Mouse (Mus musculus) large intestine, adult 2 months (tissue): Measurements from ENCODE around the gene Gm49405. TPM values are rescaled to one million over a fixed set of nuclear protein-coding genes. Genes with fewer than 3 reads are reported as not detected.
A peak's percentile ranks its signal among the peaks of the same experiment; 100 is the strongest.
"Not testable (repeated sequence)": the region's sequence is repeated elsewhere in the genome, so short reads cannot be mapped to it uniquely, and the experiment has no call there.

Experiments used
- DNase-seq: peaks from one replicate; pipeline ENCODE4 v3.0.0-alpha.2; 2012; ENCODE audit warnings: low read depth, low spot score
- WGBS: fragments of 180-500 bp; shearing (Covaris S2); methylation state at CpG from one replicate; pipeline ENCODE4 v1.1.7; 2018; 5-methylcytosine and 5-hydroxymethylcytosine counted together
- polyA plus RNA-seq: library from polyadenylated mRNA; depleted of rRNA; stranded (reverse); fragments of >200 nt; gene quantifications from 2 replicates; pipeline ENCODE4 v1.2.3, GENCODE M21; 2012; rRNA removed

Gene Gm49405
- polyA plus RNA-seq, 1 experiment, result 1.0 TPM

DNA sequence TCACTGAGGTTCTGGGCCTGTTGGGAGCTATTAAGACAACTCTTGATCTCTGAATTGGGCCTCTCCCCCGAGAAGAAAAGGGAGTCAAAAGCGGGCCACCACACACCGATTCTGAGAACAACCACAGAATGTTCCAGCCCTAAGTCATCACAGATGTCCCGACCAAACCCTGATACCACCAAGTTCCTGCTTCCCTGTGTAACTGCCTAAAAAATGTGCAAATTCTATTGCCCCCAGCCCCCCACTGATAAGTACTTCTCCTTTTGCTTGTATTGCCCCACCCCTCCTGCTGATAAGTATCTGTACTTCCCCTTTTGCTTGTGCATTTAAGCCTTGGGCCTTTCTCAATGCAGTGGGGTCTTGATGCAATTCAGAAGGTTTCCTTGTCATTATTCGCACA, 43.7 kb downstream of the Gm49405 start:
- DNase-seq, result not testable (repeated sequence)
- 88% methylated on average over 5 of the region's 5 CpGs for WGBS

GRCm38 (mm10) chr19:4045966-4046865, 45.8 kb downstream of the Gm49405 start, which contains the start of gene Gstp2:
Gstp2 (minus strand) TSS chr19:4046023.
- DNase-seq, result peak; percentile 94
- 11% methylated on average over 16 of the region's 16 CpGs for WGBS

GRCm38 (mm10) chr19:4046866-4047254, 46.4 kb downstream of the Gm49405 start:
- peak; percentile 89 for DNase-seq
- 32% methylated on average over 8 of the region's 8 CpGs for WGBS

GRCm38 (mm10) chr19:4047859-4048258, 47.4 kb downstream of the Gm49405 start:
- 19% methylated on average over 4 of the region's 4 CpGs for WGBS
- DNase-seq, result no peak

- 80% methylated on average over 5 of the region's 5 CpGs for WGBS
These were observed 48.6 kb downstream of the Gm49405 start for GRCm38 (mm10) chr19:4049069-4049468.

GRCm38 (mm10) chr19:4051016-4051415, 50.6 kb downstream of the Gm49405 start:
- no peak for DNase-seq
- WGBS, result 97% methylated on average over 5 of the region's 5 CpGs

More at GRCm38 (mm10) chr19:4049069-4049468, 48.6 kb downstream of the Gm49405 start:
- not testable (repeated sequence) for DNase-seq

DNA sequence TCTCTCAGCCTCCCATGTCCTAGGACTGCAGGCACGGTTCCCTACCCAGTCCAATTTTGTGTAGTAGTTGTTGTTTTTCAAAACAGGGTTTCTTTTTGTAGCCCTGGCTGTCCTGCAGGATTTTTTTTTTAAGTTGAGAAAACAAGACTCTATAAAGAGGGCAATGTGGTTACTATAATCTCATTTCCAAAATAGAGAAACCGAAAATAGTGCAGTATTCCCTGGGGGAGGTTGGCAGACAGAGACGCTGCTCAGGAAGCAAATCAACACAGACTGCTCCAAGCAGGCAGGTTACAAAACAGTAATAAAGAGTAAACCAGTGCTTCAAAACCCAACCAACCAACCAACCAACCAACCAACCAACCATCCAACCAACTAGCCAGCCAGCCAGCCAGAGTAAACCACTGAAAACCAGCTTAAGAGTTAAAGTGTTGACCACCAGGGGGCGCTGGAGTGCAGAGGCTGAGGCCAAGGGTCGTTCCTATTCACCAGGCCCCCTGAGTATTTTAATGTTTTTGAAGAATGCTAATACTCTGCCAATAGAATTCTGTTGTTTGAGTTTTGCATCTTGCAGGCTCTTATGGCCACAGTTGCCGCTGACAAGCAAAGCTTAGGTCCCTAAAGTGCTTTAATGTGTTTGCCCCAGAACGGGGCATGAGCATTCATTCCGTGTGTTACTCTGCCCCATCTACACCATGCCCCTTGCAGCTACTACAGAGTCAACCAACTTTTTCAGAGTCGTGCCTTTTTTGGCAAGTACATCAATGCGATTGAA, 51.5 kb downstream of the Gm49405 start:
- DNase-seq, result no peak
- WGBS, result 55% methylated on average over 10 of the region's 10 CpGs

DNA sequence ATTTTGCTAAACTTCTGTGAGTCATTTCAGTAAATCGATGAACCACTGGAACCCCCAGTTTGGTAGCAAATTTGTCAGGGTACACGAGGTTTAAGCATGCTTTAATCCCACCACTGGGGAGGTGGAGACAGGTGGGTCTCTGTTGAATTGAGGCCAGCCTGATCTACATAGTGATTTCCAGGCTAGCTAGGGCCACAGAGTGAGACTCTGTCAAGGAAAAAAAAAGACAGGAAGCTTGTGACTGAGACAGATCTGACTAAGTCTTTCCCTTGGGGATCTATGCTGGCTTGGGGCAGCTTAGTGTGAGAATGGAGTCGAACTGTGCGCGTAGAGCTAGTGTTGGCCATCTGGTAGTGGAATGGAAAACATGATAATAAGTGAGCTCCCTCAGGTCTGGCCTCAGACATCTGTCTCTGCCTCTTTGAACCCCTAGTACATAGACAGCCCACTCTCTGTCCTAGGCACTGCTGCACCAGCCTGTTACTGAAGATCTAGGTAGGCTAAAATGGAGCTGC, 52.1 kb downstream of the Gm49405 start:
- no peak for DNase-seq
- 70% methylated on average over 5 of the region's 5 CpGs for WGBS

GRCm38 (mm10) chr19:4054613-4055012, 54.2 kb downstream of the Gm49405 start:
- WGBS, result 87% methylated on average over 5 of the region's 5 CpGs
- no peak for DNase-seq

Other genes with a start within 250 kb of the Gm49405 start
- gene Kmt5b, start 233.2 kb upstream of the Gm49405 start, polyA plus RNA-seq, result 9.9 and 15.8 TPM in 2 replicates
- 49.1 and 75.4 TPM in 2 replicates for gene Chka, start 148.9 kb upstream of the Gm49405 start, polyA plus RNA-seq
- 164 and 198 TPM in 2 replicates for gene Tcirg1, start 93.5 kb upstream of the Gm49405 start, polyA plus RNA-seq
- 417 TPM in 2 replicates for gene Ndufs8, start 87.9 kb upstream of the Gm49405 start, polyA plus RNA-seq
- gene Aldh3b1, start 70.8 kb upstream of the Gm49405 start, polyA plus RNA-seq, result 21.4 and 45.1 TPM in 2 replicates
- 123 and 160 TPM in 2 replicates for gene Unc93b1, start 65.4 kb upstream of the Gm49405 start, polyA plus RNA-seq
- gene Aldh3b3, start 42.0 kb upstream of the Gm49405 start, polyA plus RNA-seq, result 0.16 and 0.95 TPM in 2 replicates
- 1.3 and 2.0 TPM in 2 replicates for gene Aldh3b2, start 28.3 kb upstream of the Gm49405 start, polyA plus RNA-seq
- gene Acy3, start 14.1 kb upstream of the Gm49405 start, polyA plus RNA-seq, result 42.5 and 88.2 TPM in 2 replicates
- not detected in 2 replicates for gene Tbx10, start 7.9 kb upstream of the Gm49405 start, polyA plus RNA-seq
- 7.7 and 10.5 TPM in 2 replicates for gene Nudt8, start within 50 bp of the Gm49405 start, polyA plus RNA-seq
- gene Doc2g, start 2.7 kb downstream of the Gm49405 start, polyA plus RNA-seq, result 6.8 and 7.3 TPM in 2 replicates
- gene Ndufv1, start 12.2 kb downstream of the Gm49405 start, polyA plus RNA-seq, result 152 and 205 TPM in 2 replicates
- 910 and 1,226 TPM in 2 replicates for gene Gstp1, start 37.4 kb downstream of the Gm49405 start, polyA plus RNA-seq
- gene Gstp2, start 45.4 kb downstream of the Gm49405 start, polyA plus RNA-seq, result 188 and 228 TPM in 2 replicates
- gene Gstp3, start 58.9 kb downstream of the Gm49405 start, polyA plus RNA-seq, result 19.4 and 21.9 TPM in 2 replicates
- not detected in 2 replicates for gene Cabp2, start 81.0 kb downstream of the Gm49405 start, polyA plus RNA-seq
- 319 and 372 TPM in 2 replicates for gene Cdk2ap2, start 96.6 kb downstream of the Gm49405 start, polyA plus RNA-seq
- 114 and 145 TPM in 2 replicates for gene Pitpnm1, start 99.4 kb downstream of the Gm49405 start, polyA plus RNA-seq
- 62.8 and 63.6 TPM in 2 replicates for gene Aip, start 125.2 kb downstream of the Gm49405 start, polyA plus RNA-seq
- 0.03 TPM in 1 of 2 replicates, not detected in the other for gene Gpr152, start 139.2 kb downstream of the Gm49405 start, polyA plus RNA-seq
- 0.45 and 0.88 TPM in 2 replicates for gene Cabp4, start 143.4 kb downstream of the Gm49405 start, polyA plus RNA-seq
- 385 and 500 TPM in 2 replicates for gene Coro1b, start 148.0 kb downstream of the Gm49405 start, polyA plus RNA-seq
- 56.3 and 62.6 TPM in 2 replicates for gene Ptprcap, start 153.0 kb downstream of the Gm49405 start, polyA plus RNA-seq
- 37.5 and 49.3 TPM in 2 replicates for gene Rps6kb2, start 162.7 kb downstream of the Gm49405 start, polyA plus RNA-seq
- 3.2 and 3.3 TPM in 2 replicates for gene Carns1, start 174.9 kb downstream of the Gm49405 start, polyA plus RNA-seq
- 23.0 TPM in 2 replicates for gene Tbc1d10c, start 190.7 kb downstream of the Gm49405 start, polyA plus RNA-seq
- 374 and 382 TPM in 2 replicates for gene Ppp1ca, start 191.4 kb downstream of the Gm49405 start, polyA plus RNA-seq
- gene Rad9a, start 201.0 kb downstream of the Gm49405 start, polyA plus RNA-seq, result 25.5 and 26.9 TPM in 2 replicates
- 7.4 and 8.4 TPM in 2 replicates for gene Clcf1, start 213.6 kb downstream of the Gm49405 start, polyA plus RNA-seq
- not detected in 2 replicates for gene AC109138.7, start 213.7 kb downstream of the Gm49405 start, polyA plus RNA-seq
- 116 and 130 TPM in 2 replicates for gene Pold4, start 231.3 kb downstream of the Gm49405 start, polyA plus RNA-seq